Mouse (Mus musculus): Measurements from ENCODE around the gene Xylt1.

- TF ChIP-seq CTCF (IDR thresholded peaks at IDR 0.05; ENCODE audit: borderline replicate concordance, insufficient read depth, low read depth, low read length), result no peak
- TF ChIP-seq POLR2A (IDR thresholded peaks at IDR 0.05; ENCODE audit: borderline replicate concordance, insufficient read depth, low read length), result no peak
Measured at GRCm38 (mm10) chr7:117587234-117587929, 206.6 kb downstream of the Xylt1 start.
